Mouse (Mus musculus) liver, embryonic 14.5 days (tissue): ENCODE results near the gene Fbxo34.
"Not testable (repeated sequence)": the region's sequence is repeated elsewhere in the genome, so short reads cannot be mapped to it uniquely, and the experiment has no call there.

Source experiments
- CTCF ChIP-seq: IDR thresholded peaks from 2 replicates; pipeline ENCODE4 v1.5.1; 2016; ENCODE audit warnings: antibody characterized with exemption, low read depth, control low read depth
- EP300 ChIP-seq: IDR thresholded peaks from 2 replicates; pipeline ENCODE4 v1.6.1; 2016; ENCODE audit warnings: antibody characterized with exemption, low read depth

DNA sequence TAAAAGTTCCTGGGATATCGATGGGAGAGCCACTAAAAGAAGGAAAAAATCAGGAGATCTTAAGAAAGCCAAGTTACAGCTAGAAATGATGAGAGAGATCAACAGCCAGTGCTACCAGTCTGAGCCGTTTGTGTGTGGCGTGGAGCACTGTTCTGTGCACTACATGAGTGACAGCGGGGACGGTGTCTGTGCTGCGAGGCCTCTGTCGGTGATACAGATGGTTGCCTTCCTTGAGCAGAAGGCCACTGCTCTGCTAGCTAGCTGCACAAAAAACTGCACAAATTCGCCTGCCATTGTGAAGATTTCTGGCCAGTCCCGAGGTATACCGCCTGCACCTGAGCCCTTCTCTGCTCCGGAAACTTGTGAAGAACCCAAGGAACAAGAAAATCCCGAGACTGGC, 79.4 kb downstream of the Fbxo34 start:
- TF ChIP-seq CTCF, EP300: not testable (repeated sequence)
